Mouse (Mus musculus) 416B (cell line): ENCODE data around the gene Dnm3.

Source experiments
- DNase-seq: peaks from one replicate; pipeline ENCODE4 v3.0.0; 2011; ENCODE audit warnings: low read depth

Gene Dnm3

DNA sequence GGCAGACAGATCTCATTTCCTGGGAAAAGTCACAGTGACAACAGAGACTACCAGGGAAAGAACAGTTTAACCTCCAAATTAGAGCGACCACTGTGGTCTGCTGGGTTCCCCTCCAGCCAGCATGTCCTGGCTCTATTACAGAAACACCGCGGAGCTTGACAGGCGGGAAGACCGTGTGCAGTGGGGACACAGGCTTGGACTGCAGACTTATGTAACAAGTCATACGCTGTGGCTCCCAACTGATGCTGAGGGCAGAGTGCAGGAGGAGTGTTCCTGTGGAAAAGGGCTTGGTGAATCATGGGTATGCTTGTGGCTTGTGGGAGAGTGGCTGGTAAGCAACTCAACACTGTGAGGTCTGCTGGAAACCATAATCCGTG lies 368.4 kb downstream of the Dnm3 start:
- no peak for DNase-seq

DNA sequence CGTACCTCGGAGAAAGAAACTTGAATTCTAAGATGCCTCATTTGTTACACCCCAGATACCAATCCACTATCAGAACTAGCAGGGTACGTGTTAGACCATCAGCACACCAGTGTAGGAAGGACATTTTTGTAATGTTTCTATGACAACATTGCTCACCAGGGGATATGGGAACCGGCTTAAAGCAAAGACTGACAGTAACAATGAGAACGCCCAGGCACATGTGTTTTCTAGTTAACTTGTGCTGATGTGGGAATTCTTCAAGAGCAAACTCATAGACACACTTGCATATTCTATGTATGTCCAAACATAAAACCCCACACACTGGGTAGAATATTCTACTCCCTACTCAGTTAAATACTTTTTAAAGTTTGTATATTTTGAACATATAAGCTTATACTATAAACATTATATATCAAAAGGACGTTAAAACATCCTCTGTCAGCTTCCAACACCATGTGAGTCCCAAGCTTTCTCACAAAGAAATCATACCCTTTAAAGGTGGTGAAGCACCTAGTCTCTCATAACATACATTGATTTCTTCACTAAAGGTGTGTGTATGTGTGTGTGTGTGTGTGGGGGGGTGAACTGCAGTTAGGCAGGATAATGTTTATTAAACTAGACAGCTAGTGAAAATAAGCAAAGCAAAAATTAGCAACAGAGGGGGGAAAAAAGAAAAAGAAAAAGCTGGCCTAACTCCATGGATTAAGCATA lies 369.0 kb downstream of the Dnm3 start:
- no peak for DNase-seq

DNA sequence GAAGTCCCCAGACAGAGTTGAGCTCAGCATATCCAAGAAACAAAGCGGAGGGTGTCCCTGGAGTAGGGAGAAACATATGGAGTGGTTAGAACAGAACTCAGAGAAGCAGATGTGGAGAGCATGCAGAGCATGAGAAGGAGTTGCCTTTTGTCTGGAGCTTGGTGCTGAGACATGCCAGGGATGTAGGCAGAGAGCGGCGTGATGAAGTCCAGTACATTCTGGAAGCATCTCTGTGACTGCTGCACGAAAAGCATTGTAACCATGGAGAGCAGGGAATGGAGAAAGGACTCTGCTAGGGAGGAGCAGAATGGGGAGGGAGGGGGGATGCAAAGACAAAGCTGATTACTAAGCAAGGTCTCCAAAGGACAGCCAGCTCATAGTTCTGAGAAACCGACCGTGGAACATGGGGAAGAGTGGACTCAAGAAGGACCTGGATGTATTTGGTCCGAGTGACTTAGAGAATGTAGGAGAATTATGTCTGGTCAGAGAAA lies 369.6 kb downstream of the Dnm3 start:
- DNase-seq: no peak

- DNase-seq: no peak
These were observed 370.7 kb downstream of the Dnm3 start for GRCm38 (mm10) chr1:162107011-162107606.

DNA sequence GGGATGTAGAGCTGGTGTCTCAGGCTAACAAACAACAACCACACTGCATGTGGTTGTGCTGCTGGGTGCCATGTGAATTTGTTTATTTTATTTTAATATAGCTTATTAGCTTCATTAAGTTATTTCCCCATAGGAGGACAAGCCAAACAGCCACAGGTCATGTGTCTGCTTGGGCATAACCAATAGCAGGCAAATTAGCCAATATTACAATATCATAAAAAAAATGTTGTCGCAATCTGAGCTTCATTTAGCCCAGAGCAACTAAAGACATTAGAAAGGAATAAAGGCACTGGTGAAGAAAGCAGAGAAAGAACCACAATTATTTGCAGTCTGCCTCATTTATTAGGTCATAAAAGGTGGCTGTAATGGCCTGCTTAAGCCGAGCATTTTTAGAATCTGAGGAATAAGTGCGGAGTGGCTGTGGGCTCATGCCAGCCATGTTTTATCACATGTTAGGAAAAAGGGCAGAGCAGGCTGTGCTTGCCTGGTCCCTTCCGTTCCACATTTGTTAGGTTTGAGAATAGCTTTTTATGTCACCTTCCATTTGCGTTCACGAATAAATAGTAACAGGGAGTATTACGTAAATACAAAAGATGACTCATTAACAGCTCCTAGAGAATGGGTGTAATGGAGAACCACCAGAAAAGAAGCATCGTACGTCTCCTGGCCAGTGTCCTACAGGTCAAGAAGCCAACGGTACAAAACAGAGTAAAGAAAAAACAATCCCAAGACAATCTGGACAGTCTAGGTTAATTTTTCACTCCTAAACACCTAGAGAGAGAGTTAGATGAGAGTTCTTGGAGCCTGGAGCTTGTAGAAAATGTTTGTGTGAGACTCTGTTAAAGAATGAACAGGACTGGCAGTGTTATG lies 376.6 kb downstream of the Dnm3 start:
- DNase-seq: peak; percentile 2

- no peak for DNase-seq
These were observed 377.6 kb downstream of the Dnm3 start for GRCm38 (mm10) chr1:162100033-162100820.

- DNase-seq: no peak
These were observed 378.6 kb downstream of the Dnm3 start for GRCm38 (mm10) chr1:162099203-162099602.

DNA sequence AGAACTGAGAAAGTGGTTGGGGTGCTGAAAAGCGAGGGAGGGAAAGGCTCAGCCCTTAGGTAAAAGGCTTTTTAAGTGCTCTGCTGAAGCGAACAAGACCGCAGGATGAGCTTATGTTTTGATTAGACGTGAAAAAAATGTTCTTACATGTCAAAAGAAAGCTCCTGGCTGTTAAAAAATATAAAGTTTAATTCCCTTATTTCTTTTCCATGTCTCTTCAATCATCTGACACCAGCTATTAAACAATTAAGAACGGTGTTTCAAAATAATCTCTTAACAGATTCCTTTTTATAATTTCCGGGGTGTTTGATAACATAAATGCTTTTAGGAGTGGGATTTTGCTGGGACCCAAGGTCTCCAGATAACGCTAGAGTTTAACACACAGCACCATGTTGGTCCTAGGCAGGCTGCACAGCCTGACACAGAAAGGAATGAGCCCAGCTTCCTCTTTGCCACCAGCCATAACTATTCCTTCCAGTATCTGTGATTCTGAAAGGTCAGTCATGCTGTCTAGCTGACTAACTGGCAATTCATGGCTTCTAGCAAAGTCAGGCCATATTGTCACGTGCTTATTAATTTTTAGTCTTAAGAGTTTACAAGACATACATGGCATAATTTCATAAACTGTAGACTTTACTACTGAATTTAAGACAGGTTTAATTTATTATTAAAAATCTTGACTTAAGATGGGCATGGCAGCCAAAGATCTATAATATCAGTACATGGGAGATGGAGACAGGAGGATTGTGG lies 383.1 kb downstream of the Dnm3 start:
- no peak for DNase-seq

DNA sequence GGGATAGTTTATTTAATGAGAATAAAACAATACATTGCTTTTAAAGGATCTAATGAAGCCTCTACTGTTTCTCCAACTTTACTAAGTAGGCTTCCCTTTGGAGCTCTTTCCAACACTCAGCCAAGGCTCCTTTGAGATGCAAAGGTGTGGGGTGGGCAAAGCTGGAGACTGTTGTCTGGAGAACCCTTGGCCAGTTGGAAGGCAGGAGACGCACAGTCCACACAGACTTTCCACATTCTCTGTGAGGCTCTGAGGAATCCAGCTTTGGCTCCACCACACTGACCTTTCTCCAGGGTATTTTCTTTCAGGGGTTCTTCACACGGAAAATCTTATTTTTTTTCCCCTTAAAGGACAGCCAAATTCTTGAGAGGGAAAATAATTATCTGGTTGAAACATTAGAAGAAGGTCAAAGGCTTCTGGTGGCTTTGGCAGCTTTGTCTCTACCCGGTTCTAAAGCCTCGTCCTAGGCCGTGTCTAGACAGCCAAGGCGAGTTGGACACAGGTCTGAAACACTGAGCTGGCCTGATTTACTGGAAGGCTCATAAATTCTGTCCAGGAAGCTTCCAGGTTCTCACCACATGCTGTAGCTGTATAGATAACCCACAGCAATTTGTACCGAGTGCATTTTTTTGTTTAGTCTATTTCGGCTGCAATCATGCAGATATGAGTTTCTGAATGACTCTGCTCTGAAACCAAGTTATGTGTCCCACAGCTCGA lies 383.9 kb downstream of the Dnm3 start:
- DNase-seq: no peak

DNA sequence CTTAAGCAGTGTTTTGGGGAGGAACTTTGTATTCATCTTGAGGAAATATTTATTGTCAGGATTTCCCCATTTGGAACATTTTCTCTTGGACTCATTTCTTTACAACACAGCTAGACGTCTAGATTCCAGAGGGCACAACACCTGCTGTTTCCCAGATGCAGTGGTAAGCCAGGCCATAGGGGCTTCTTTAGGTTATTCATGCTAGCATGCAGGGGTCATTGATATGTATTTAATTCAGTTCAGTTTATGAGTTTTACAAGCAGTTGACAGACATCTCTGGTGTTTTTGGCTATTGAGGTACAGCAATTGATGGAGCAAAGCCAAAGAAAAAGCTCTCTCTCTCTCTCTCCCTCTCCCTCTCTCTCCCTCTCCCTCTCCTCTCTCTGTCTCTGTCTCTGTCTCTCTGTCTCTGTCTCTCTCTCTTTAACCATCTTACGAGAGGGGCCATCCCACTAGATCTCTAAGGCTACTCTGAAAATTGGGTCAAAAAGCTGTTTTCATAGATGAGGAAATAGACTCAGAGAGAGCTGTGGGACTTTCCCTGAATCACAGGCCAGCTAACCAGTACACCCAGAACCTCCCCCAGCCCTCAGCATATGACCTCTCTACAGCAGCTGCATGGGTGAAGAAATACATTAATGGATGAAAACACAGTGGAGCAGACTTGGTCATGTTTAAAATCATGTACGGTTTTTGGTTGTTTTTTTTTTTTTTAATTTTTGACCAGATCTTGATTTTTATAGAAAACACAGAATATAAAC lies 384.8 kb downstream of the Dnm3 start:
- no peak for DNase-seq

- peak; percentile 7 for DNase-seq
These were observed 385.4 kb downstream of the Dnm3 start for GRCm38 (mm10) chr1:162092401-162092800.

DNA sequence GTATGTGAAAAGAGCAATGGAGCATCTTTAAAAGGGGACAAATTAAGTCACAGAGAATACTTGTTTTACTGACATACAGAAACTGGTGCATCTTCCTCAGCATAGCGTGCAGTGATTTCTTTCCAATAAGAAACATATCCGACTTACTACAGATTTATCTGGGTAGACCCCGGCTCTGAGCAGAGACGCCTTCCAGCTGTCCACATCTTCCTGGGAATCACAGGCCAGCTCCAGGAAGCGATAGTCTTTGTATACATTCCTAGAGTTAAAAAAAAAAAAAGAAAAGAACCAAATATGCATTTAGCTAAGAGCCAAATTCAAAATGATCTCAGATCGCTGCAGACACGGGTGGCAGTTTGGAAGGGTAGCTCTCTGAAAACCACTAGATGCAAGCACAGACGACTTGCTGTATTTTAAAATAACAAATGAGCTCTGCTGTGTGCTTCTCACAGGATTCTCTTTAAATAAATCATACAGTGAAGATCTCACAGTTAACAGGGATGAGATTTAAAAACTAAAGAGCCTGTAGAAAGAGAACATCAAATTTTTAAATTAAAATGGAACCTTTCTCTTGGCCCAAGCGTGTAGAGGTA lies 393.9 kb downstream of the Dnm3 start:
- DNase-seq: no peak

DNA sequence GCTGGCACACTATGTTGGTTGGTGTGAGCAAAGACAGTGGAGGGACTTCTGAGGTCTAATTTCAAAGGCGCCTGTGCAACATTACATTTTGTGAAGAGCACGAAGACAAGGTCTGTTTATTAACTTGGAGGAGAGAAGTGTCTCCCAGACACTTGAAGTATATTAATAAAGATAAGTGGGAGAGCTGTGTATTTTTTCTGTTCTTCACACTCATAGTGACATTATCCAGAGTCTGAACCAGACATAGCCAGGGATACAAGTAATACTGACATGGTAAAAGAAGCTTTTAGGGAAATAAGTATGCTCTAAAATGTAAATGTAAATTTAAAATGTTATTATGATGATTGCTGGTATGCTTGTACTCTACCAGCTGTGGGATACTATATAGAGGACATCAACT lies 394.5 kb downstream of the Dnm3 start:
- no peak for DNase-seq

GRCm38 (mm10) chr1:162082711-162083110 lies 395.1 kb downstream of the Dnm3 start:
- no peak for DNase-seq

GRCm38 (mm10) chr1:162081693-162082372 lies 396.0 kb downstream of the Dnm3 start:
- no peak for DNase-seq

GRCm38 (mm10) chr1:162079989-162080388 lies 397.8 kb downstream of the Dnm3 start:
- DNase-seq: no peak

DNA sequence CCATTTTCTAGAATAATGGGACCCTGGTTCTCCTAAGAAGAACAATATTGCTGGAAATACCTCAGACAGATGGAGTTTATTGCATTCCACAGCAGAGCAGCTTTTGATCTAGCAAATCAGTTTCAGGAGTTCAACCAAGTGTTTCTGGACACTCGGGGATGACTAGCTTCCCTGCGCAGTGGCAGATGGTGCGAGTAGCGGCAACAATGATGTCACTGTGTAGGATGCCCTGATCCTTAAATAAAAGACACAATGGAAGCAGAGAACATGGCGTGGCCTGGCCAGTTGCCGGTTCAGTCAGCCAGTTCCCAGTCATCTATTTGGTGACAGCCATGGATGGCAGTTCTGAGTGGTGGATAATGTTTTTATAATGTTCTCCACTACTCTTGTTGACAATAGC lies 400.4 kb downstream of the Dnm3 start:
- no peak for DNase-seq

DNA sequence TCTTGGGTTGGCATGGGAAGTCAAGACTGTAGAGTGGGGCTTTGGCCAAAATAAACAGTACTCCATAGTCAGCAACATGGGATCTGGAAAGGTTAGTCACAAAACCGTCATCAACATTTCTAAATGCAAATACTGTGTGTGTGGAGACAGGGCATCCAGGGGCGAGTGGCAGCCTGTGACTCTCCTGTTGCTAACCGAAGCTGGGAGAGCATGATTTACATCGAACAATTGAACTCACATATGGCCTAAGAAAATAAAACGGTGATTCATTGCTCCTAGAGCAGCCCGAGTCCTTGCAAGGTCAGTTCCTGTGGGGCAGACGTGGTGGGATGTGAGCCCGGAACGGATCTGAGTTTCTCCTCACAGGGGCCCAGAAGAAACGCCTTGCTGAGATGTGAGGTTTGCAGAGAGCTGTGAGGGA lies 401.2 kb downstream of the Dnm3 start:
- no peak for DNase-seq

DNA sequence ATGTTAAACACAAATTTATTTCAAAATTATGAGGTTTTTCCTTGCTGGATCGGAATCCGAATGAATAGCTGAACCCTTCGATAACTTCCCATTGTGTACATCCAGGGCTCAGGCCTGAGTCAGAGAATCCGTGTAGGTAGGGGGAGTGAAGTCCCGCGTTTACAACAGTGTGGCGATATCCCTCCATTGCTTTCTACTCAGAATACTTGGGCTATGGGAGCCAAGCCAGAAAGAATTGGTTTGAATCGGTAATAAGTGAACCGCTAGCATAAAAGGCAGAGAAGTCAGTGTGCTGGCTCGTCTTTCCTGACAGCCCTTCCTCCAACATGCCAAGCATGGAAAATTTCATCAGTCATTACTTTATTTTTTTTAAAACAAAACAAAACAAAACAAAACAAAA lies 402.0 kb downstream of the Dnm3 start:
- DNase-seq: no peak
